Mouse (Mus musculus): ENCODE results near the gene Zbp1. TPM values are rescaled to one million over a fixed set of nuclear protein-coding genes. Genes with fewer than 3 reads are reported as not detected.

The Zbp1 gene
- total RNA-seq, 2 experiments from 2014 or later: 0.26 to 1.5 TPM

GRCm38 (mm10) chr2:173183311-173183710 lies 35.4 kb downstream of the Zbp1 start:
- no peak for DNase-seq (ENCODE audit: low spot score)
- intact Hi-C loops (cut with DNase I): loop anchor here (10.0 kb wide), 3 partner anchors 179 to 1721 kb away; partner anchors contain the start of genes Gnas and Rae1

DNA sequence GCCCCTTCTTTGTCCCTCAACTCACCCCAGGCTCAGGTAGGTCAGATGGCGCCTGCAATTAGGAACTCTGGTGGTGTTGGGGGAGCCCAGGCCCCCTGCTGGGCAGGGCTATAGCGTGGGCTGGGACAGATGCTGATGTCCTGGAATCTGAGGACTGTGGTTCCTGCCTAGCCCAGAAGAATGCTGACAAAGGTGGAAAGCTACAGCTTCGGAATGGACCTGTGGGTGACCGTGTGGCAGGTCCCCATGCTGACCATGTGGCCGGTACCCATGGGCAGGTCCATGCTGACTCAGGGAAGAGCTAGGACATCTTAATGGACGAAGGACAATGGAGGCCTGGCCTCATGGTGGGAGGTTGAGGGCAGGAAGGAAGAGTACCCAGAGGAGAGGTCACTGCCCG lies 35.9 kb downstream of the Zbp1 start:
- intact Hi-C loops (cut with DNase I): loop anchor here (10.0 kb wide), 3 partner anchors 178 to 1722 kb away; partner anchors contain the start of genes Gnas and Rae1
- no peak for DNase-seq (ENCODE audit: low spot score)

- intact Hi-C loops (cut with DNase I): loop anchor here (10.0 kb wide), 3 partner anchors 177 to 1723 kb away; partner anchors contain the start of genes Gnas and Rae1
- DNase-seq (ENCODE audit: low spot score): no peak
Observed at GRCm38 (mm10) chr2:173181901-173182300, 36.8 kb downstream of the Zbp1 start.

DNA sequence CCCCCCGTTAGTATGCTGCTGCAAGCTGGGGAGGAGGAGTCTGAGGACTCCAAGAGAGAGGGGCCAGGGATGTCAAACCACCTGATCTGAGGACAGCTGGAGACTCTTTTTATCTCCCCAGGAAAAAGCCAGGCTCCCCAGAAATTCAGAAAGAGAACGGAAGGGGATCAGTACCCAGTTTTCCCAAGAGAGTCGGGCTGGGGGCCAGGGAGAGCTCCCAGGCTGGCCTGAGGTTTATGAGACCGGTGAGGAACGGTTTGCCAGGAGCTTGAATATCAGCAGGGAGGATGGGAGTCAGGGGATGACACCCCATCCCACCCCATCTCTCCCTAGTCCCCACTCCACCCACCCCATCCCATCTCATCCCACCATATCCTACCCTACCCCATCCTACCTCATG lies 37.2 kb downstream of the Zbp1 start:
- intact Hi-C loops (cut with DNase I): loop anchor here (10.0 kb wide), 3 partner anchors 177 to 1723 kb away; partner anchors contain the start of genes Gnas and Rae1
- no peak for DNase-seq (ENCODE audit: low spot score)

DNA sequence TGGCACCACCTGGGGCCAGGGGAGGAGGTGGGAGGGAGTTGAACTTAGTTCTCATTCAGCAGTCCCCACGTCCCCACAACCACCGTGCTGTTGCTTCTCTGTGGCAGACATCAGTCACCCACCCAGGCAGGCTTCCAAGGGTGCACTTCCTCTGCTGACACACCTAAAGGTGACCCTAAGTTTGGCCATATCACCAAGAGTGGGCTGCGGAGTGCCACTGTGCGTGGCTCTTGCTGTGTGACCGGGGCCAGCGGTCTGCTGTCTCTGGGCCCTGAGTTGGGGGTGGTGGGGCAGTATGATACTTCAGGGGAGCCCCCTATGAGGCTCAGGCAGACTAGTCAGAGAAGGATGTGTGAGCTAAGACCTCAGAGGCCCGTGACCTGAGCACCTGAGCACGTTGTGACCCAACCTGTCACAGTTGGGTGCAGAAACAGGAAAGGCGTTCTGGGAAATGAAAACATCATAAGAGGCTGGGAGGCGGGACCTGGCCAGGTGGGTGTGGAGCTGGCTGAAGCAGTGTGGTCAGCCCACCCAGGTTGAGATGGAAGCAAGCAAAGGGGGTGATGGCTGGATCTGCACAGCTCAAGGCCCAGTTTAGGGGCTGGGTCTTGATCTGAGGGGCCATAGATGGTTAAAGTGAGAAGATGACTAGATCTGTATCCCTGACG lies 37.9 kb downstream of the Zbp1 start:
- no peak for DNase-seq (ENCODE audit: low spot score)
- intact Hi-C loops (cut with DNase I): loop anchor here (10.0 kb wide), 3 partner anchors 176 to 1724 kb away; partner anchors contain the start of genes Gnas and Rae1

DNA sequence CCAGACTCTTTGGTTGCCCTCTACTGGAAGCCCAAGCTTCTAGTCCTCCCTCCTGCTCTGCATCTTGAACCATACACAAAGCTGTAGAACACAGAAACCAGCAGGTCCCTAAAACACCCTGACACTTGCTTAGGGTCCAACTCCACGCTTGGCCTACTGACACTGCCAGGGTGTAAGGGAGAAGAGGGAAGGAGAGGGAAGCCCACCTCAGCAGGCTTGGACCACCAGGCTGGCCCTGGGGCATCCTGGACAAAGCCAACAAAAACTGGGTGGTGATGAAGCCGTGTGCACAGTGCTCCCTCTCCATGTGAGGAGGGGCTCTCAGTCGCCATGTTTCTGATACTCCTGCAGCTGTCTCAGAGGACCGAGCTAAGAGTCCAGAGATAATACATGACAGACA lies 38.7 kb downstream of the Zbp1 start:
- intact Hi-C loops (cut with DNase I): loop anchor here (10.0 kb wide), 3 partner anchors 175 to 1725 kb away; partner anchors contain the start of genes Gnas and Rae1
- DNase-seq (ENCODE audit: low spot score): no peak

DNA sequence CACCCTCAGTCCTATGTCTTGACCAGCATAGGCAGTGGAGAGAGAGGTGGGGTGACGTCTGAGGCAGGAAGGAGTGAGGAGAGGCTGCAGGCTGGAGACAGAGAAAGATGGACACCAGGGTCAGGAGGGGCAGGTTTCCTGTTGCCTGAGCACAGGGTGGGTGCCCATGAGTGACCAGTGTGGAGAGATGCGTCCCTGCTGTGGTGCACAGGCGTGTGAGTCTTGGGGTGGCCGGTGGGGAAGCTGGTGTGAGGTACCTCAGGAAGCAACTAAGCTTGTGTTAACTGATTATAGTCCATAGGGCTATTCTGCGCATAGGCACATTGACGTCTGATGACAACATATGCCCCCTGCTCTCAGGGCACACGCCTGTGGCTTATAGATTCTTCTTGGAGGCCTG lies 39.7 kb downstream of the Zbp1 start:
- no peak for DNase-seq (ENCODE audit: low spot score)
- intact Hi-C loops (cut with DNase I): no loop called here

- no peak for DNase-seq (ENCODE audit: low spot score)
- intact Hi-C loops (cut with DNase I): no loop called here
Observed at GRCm38 (mm10) chr2:173177951-173178350, 40.8 kb downstream of the Zbp1 start.

DNA sequence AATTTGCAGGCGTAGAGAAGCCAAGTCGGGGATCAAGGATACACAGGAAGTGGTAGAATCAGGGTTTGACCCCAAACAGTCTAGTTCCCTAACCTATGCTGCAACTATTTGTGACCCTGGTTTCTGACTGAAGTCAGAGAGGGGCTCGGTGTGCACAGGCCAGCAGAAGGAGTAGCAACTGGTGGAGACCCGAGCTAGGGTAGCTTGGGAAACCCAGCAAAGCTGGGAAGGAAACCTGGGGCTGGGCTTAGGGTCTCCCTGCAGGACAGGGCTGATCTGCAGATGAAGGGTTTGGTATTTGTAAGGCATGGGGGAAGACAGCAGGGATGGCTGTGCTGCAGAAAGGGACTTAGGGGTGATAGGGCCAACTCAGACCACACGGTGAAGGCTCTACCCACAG lies 41.2 kb downstream of the Zbp1 start:
- no peak for DNase-seq (ENCODE audit: low spot score)
- intact Hi-C loops (cut with DNase I): no loop called here

GRCm38 (mm10) chr2:173175703-173176102 lies 43.0 kb downstream of the Zbp1 start:
- intact Hi-C loops (cut with DNase I): no loop called here
- DNase-seq (ENCODE audit: low spot score): no peak

- peak; percentile 0 for DNase-seq (ENCODE audit: low spot score)
Observed at GRCm38 (mm10) chr2:173174569-173174968, 44.2 kb downstream of the Zbp1 start.

DNA sequence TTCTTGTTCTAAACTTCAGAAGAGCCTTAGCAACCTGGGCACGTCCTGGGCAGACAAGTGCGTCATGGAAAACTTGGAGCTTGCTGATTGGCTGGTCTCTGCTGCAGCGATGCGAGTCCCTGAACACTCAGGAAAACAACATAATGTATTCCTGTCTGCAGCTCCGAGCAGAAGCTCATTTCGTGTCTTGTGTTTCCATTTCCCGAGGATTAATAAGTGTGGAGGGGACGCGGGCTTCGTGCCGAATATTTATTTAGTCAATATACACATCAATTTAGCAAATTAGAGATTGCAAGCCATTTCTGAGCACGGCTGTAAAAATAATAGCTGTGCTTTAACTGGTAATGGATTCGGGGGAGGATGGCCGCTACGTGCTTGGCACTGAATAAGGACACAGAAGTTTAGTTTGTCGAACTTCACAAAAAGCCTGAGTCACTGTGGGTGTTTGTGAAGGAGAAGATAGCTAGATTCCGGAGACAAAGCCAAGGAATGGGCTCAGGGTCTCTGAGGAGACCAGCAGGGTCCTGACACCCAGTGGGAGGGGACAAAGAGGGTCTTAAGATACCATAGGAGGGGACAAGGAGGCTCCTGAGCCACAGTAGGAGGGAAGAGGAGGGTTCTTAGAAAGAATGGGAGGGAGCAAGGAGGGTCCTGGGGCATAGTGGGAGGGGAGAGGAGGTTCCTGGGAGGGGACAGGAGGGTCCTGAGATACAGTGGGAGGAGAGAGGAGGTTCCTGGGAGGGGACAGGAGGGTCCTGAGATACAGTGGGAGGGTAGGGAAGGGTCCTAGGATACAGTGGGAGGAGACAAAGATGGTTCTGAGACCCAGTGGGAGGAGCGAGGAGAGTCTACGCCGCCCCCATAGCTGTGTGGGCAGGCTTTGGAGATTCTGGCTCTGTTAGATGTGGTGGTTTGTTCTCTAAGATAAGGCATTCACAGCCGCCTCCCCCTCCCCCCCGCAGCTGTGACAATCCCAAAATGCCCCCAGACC lies 44.9 kb downstream of the Zbp1 start:
- intact Hi-C loops (cut with DNase I): no loop called here

More at GRCm38 (mm10) chr2:173174569-173174968, 44.2 kb downstream of the Zbp1 start:
- intact Hi-C loops (cut with DNase I): no loop called here

DNA sequence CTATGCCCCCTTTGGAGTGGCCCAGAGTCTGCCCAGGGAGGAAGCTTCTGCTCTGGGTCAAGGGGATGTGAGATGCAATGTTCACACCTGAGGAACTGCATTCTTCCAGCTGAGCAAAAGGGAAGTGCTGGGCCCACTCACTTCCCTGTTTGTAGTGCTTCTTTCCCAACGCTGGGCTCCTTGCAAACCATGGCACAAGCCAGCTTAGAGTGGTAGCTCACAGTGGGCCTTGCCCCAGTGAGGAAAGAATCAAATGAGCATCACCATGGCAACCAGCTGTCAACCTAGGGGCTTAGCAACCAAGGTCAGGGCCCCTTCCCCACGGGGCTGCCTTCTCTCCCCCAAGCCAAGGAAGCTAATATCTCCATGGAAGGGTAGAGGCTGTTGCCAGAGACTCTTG lies 45.7 kb downstream of the Zbp1 start:
- DNase-seq (ENCODE audit: low spot score): peak; percentile 0
- intact Hi-C loops (cut with DNase I): no loop called here

More for the DNA sequence above, 44.9 kb downstream of the Zbp1 start:
- DNase-seq (ENCODE audit: low spot score): peak; percentile 31

GRCm38 (mm10) chr2:173172386-173172785 lies 46.3 kb downstream of the Zbp1 start:
- DNase-seq (ENCODE audit: low spot score): no peak
- intact Hi-C loops (cut with DNase I): no loop called here

GRCm38 (mm10) chr2:173171956-173172355 lies 46.8 kb downstream of the Zbp1 start:
- no peak for DNase-seq (ENCODE audit: low spot score)
- intact Hi-C loops (cut with DNase I): no loop called here

GRCm38 (mm10) chr2:173171470-173171869 lies 47.3 kb downstream of the Zbp1 start:
- intact Hi-C loops (cut with DNase I): no loop called here
- no peak for DNase-seq (ENCODE audit: low spot score)

GRCm38 (mm10) chr2:173170715-173171114 lies 48.0 kb downstream of the Zbp1 start:
- DNase-seq (ENCODE audit: low spot score): no peak
- intact Hi-C loops (cut with DNase I): no loop called here

GRCm38 (mm10) chr2:173170081-173170480 lies 48.6 kb downstream of the Zbp1 start:
- intact Hi-C loops (cut with DNase I): no loop called here
- DNase-seq (ENCODE audit: low spot score): no peak

DNA sequence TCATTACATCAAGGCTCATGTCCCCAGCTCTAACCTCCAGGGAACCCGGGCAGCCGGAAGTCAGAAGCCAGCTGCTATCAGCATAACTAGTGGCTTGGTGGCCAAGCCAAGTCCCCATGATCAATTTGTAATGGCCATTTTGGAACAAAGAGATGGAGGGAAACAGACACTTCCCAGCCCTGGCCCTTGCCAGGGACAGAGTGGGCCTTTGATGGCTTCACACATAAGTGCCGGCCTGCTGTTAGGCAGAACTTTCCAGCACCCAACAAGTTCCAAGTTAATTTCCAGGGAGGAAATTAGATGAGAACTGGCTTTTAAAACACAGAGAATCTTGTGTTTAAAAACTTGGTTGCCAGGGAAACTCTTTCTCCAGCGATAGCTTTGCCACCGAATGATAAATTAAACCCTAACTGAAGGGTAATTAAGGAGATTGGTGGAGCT lies 50.3 kb downstream of the Zbp1 start:
- DNase-seq (ENCODE audit: low spot score): peak; percentile 65
- intact Hi-C loops (cut with DNase I): no loop called here

GRCm38 (mm10) chr2:173165357-173165756 lies 53.4 kb downstream of the Zbp1 start:
- no peak for DNase-seq (ENCODE audit: low spot score)
- intact Hi-C loops (cut with DNase I): loop anchor here (2.0 kb wide), 1 partner anchor 19 kb away; no protein-coding TSS in a partner anchor

All from heart, postnatal 25 days (tissue).